Mouse (Mus musculus): ENCODE results near the gene Galc. TPM values are rescaled to one million over a fixed set of nuclear protein-coding genes. Genes with fewer than 3 reads are reported as not detected.

Galc gene
- total RNA-seq, 2 experiments from 2014 or later: 7.7 to 8.8 TPM

- DNase-seq: peak; percentile 4 to 62
Measured at GRCm38 (mm10) chr12:98181729-98182128, 77.5 kb downstream of the Galc start.

- DNase-seq: no peak
Measured at GRCm38 (mm10) chr12:98180807-98181206, 78.5 kb downstream of the Galc start.

GRCm38 (mm10) chr12:98180235-98180800 lies 78.9 kb downstream of the Galc start:
- DNase-seq: no peak

- DNase-seq: no peak
Measured at GRCm38 (mm10) chr12:98179496-98179895, 79.8 kb downstream of the Galc start.

- DNase-seq: no peak
Measured at GRCm38 (mm10) chr12:98176632-98177031, 82.6 kb downstream of the Galc start.

GRCm38 (mm10) chr12:98161901-98162300 lies 97.4 kb downstream of the Galc start:
- DNase-seq: no peak

GRCm38 (mm10) chr12:98160867-98161266 lies 98.4 kb downstream of the Galc start:
- DNase-seq: no peak

Other genes with a start within 250 kb of the Galc start
- 1 to 10 TPM in 1 of 2 experiments, under 1 TPM in 1; 0.89 to 1.2 TPM for gene Gpr65, start 9.2 kb upstream of the Galc start, total RNA-seq (2021)

Measured in heart, adult 18-20 months (tissue).